Mouse (Mus musculus) T-helper 17 cell (primary cell): ENCODE data around the gene Ceacam2.

Experiments used
- in situ Hi-C, 2 experiments: fragments of 300-600 bp; cut with MboI, MseI; formaldehyde crosslinking; loops; 1 replicate in 1 of 2; 2 replicates in 1 of 2; pipeline ENCODE4 v1.15.1; 2025; ENCODE audit warnings: high pct_unique_total_duplicates in 2 of 2

Ceacam2 gene

GRCm38 (mm10) chr7:25486186-25486585 is 53.5 kb downstream of the Ceacam2 start:
- in situ Hi-C loops: loop anchor here in 1 of 2 experiments (10.0 kb wide), 1 partner anchor 109 kb away; no protein-coding TSS in a partner anchor

GRCm38 (mm10) chr7:25485061-25485460 is 54.6 kb downstream of the Ceacam2 start:
- in situ Hi-C loops: loop anchor here in 1 of 2 experiments (10.0 kb wide), 1 partner anchor 110 kb away; no protein-coding TSS in a partner anchor

- in situ Hi-C loops: loop anchor here in 1 of 2 experiments (5.0 to 10.0 kb wide), 2 partner anchors 54 to 112 kb away; partner anchors contain the start of gene Ceacam2
Measured at GRCm38 (mm10) chr7:25483133-25483735, 56.4 kb downstream of the Ceacam2 start.

- in situ Hi-C loops: loop anchor here in 1 of 2 experiments (5.0 to 10.0 kb wide), 2 partner anchors 57 to 114 kb away; partner anchors contain the start of gene Ceacam2
Measured at GRCm38 (mm10) chr7:25480791-25481190, 58.9 kb downstream of the Ceacam2 start.

GRCm38 (mm10) chr7:25479440-25479839 is 60.2 kb downstream of the Ceacam2 start:
- in situ Hi-C loops: loop anchor here (5.0 to 10.0 kb wide), 4 partner anchors 37 to 118 kb away; no protein-coding TSS in a partner anchor

GRCm38 (mm10) chr7:25477752-25478093 is 61.9 kb downstream of the Ceacam2 start:
- in situ Hi-C loops: loop anchor here (5.0 to 10.0 kb wide), 4 partner anchors 35 to 120 kb away; no protein-coding TSS in a partner anchor

- in situ Hi-C loops: loop anchor here (5.0 to 10.0 kb wide), 4 partner anchors 35 to 120 kb away; no protein-coding TSS in a partner anchor
Measured at GRCm38 (mm10) chr7:25477091-25477751, 62.4 kb downstream of the Ceacam2 start, which contains the start of gene Ceacam1. Gene Ceacam1 (minus strand): TSS chr7:25477603.

- in situ Hi-C loops: loop anchor here in 1 of 2 experiments (10.0 kb wide), 1 partner anchor 47 kb away; no protein-coding TSS in a partner anchor
Measured at GRCm38 (mm10) chr7:25471821-25472220, 67.8 kb downstream of the Ceacam2 start.
